Mouse (Mus musculus) small intestine, adult 2 months (tissue): ENCODE measurements around the gene Mrap. TPM values are rescaled to one million over a fixed set of nuclear protein-coding genes. Genes with fewer than 3 reads are reported as not detected.

ENCODE experiments used
- H3K27ac ChIP-seq: fragments of 200-500 bp; 2 replicates; pipeline ENCODE4 v1.5.1; 2012; ENCODE audit warnings: low read depth, low read length, control low read depth, inconsistent platforms; ENCODE audit not compliant: insufficient read depth
- H3K27me3 ChIP-seq: fragments of 200-500 bp; 2 replicates; pipeline ENCODE4 v1.6.1; 2012; ENCODE audit warnings: mild to moderate bottlenecking, moderate library complexity, low read length, inconsistent platforms; ENCODE audit not compliant: control insufficient read depth, insufficient read depth
- H3K36me3 ChIP-seq: fragments of 200-500 bp; 2 replicates; pipeline ENCODE4 v1.6.1; 2012; ENCODE audit warnings: mild to moderate bottlenecking, low read length, control low read depth, inconsistent platforms; ENCODE audit not compliant: control insufficient read depth, insufficient read depth
- H3K4me1 ChIP-seq: fragments of 200-500 bp; 2 replicates; pipeline ENCODE4 v1.6.1; 2012; ENCODE audit warnings: low read length, inconsistent platforms, mixed read lengths; ENCODE audit not compliant: control insufficient read depth, insufficient read depth, insufficient read length
- H3K4me3 ChIP-seq: fragments of 200-500 bp; 2 replicates; pipeline ENCODE4 v1.5.1; 2012; ENCODE audit warnings: low read depth, mild to moderate bottlenecking, control low read depth, inconsistent platforms, low read length, moderate library complexity
- CTCF ChIP-seq: fragments of 200-500 bp; IDR thresholded peaks from 2 replicates; pipeline ENCODE4 v1.5.1; 2012; ENCODE audit warnings: low read depth, mild to moderate bottlenecking, control low read depth, inconsistent platforms, low read length, moderate library complexity, mixed read lengths; ENCODE audit not compliant: insufficient replicate concordance, insufficient read length; ENCODE audit errors: extremely low read depth
- POLR2A ChIP-seq: fragments of 200-500 bp; IDR thresholded peaks from 2 replicates; pipeline ENCODE4 v1.6.1; 2012; ENCODE audit warnings: low read depth, mild to moderate bottlenecking, control low read depth, inconsistent platforms, low read length, moderate library complexity
- WGBS: fragments of 180-500 bp; shearing (Covaris S2); methylation state at CpG from one replicate; pipeline ENCODE4 v1.1.7; 2018; 5-methylcytosine and 5-hydroxymethylcytosine counted together
- polyA plus RNA-seq: library from polyadenylated mRNA; depleted of rRNA; stranded (reverse); fragments of >200 nt; gene quantifications from 2 replicates; pipeline ENCODE4 v1.2.3, GENCODE M21; 2012

Gene Mrap
- polyA plus RNA-seq, 1 experiment: 1.4 TPM

- Histone ChIP-seq H3K27ac (no peak overlapping the region), H3K27me3 (no peaks in the 10 kb centered on the region), H3K4me1 (no peaks in the 10 kb centered on the region; the same call in 1 of the 2 replicates), H3K4me3 (peak overlapping the region; percentile 90), H3K36me3 (peaks cover 2% of the 10 kb centered on the region; the same call in 1 of the 2 replicates)
- TF ChIP-seq CTCF (no peak), POLR2A (no peak)
- 4% methylated on average over 38 of the region's 38 CpGs for WGBS
Measured at GRCm38 (mm10) chr16:90726600-90727227, 11.3 kb upstream of the Mrap start.

GRCm38 (mm10) chr16:90727233-90728115, 10.5 kb upstream of the Mrap start, which contains the start of gene Mis18a:
Gene Mis18a, minus strand, starts transcription at chr16:90727404.
- Histone ChIP-seq H3K36me3 (peaks cover 2% of the 10 kb centered on the region; the same call in 1 of the 2 replicates), H3K4me1 (no peaks in the 10 kb centered on the region; the same call in 1 of the 2 replicates), H3K27ac (peak within 1 kb of the TSS; percentile 44), H3K4me3 (peak within 1 kb of the TSS; percentile 90), H3K27me3 (no peaks in the 10 kb centered on the region)
- peak; percentile 76 for TF ChIP-seq POLR2A
- no peak for TF ChIP-seq CTCF
- 1% methylated on average over 53 of the region's 53 CpGs for WGBS

GRCm38 (mm10) chr16:90735611-90736010, 2.4 kb upstream of the Mrap start:
- WGBS: 63% methylated on average over 4 of the region's 4 CpGs
- no peaks in the 10 kb centered on the region for H3K27me3 ChIP-seq
- TF ChIP-seq POLR2A (no peak), CTCF (no peak)
- H3K36me3 ChIP-seq: no peaks in the 10 kb centered on the region
- H3K4me3 ChIP-seq: no peak overlapping the region
- H3K4me1 ChIP-seq: no peaks in the 10 kb centered on the region
- no peak overlapping the region for H3K27ac ChIP-seq

- Histone ChIP-seq H3K4me1 (no peaks in the 10 kb centered on the region), H3K4me3 (no peak overlapping the region), H3K27ac (no peak overlapping the region), H3K27me3 (no peaks in the 10 kb centered on the region), H3K36me3 (no peaks in the 10 kb centered on the region)
- TF ChIP-seq CTCF: no peak
- TF ChIP-seq POLR2A: no peak
- WGBS: 63% methylated on average over 10 of the region's 10 CpGs
Measured at GRCm38 (mm10) chr16:90736672-90737270, 1.2 kb upstream of the Mrap start.

- peaks cover 8% of the 10 kb centered on the region; the same call in 1 of the 2 replicates for H3K36me3 ChIP-seq
- H3K27me3 ChIP-seq: no peaks in the 10 kb centered on the region
- 81% methylated on average over 6 of the region's 6 CpGs for WGBS
- H3K4me3 ChIP-seq: no peak overlapping the region
- H3K4me1 ChIP-seq: no peaks in the 10 kb centered on the region
- H3K27ac ChIP-seq: no peak overlapping the region
- TF ChIP-seq POLR2A (no peak), CTCF (no peak)
Measured at GRCm38 (mm10) chr16:90747143-90747542, 9.1 kb downstream of the Mrap start.

GRCm38 (mm10) chr16:90748169-90748568, 10.2 kb downstream of the Mrap start:
- no peaks in the 10 kb centered on the region for H3K4me1 ChIP-seq
- TF ChIP-seq CTCF: no peak
- no peak for TF ChIP-seq POLR2A
- WGBS: 91% methylated on average over 7 of the region's 7 CpGs

More at GRCm38 (mm10) chr16:90748169-90748568, 10.2 kb downstream of the Mrap start:
- Histone ChIP-seq H3K4me3 (no peak overlapping the region), H3K27me3 (no peaks in the 10 kb centered on the region), H3K27ac (no peak overlapping the region), H3K36me3 (peaks cover 8% of the 10 kb centered on the region; the same call in 1 of the 2 replicates)
